Mouse (Mus musculus) R1 (cell line): Measurements from ENCODE around the gene Magi1.

Experiments used
- DNase-seq: peaks from one replicate; pipeline ENCODE4 v3.0.0-alpha.2; 2018; ENCODE audit warnings: low read depth, low spot score

Magi1 gene

DNA sequence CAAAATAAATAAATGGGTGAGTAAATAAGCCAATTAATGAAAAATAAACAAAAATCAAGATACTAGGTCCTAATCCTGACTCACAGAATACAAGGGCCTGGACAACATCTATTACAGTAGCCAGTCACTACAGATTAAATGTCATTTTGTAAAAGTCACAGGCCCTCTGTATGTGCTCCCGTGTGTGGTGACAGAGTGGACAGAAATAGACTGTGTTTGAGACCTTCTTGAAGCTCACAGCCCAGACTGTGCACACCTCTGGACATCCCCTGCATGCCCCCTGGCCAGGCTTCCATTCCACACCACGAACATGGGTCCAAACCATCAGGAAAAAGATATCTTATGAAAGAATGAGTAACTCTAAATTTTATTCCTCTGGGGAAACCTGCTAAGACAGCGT, 300.2 kb downstream of the Magi1 start:
- no peak for DNase-seq

DNA sequence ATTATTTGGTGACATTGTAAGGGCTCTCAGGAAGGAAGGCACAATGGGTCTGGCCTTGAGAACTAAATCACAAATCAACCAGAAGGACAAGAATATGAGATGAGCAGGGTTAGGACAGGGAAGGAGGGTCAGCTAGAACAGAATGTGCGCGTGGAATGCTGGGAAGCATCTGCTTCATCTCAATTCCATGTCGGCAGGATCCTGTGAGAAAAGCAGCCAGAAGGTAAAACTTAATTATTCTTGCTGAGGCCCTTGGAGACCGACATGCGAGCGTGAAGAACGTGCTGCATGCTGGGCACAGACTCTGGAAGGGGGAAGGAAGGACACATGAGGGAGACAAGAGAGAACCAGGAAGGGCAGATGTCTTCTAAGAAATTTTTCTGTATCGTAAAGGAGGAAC, 302.5 kb downstream of the Magi1 start:
- DNase-seq = no peak

DNA sequence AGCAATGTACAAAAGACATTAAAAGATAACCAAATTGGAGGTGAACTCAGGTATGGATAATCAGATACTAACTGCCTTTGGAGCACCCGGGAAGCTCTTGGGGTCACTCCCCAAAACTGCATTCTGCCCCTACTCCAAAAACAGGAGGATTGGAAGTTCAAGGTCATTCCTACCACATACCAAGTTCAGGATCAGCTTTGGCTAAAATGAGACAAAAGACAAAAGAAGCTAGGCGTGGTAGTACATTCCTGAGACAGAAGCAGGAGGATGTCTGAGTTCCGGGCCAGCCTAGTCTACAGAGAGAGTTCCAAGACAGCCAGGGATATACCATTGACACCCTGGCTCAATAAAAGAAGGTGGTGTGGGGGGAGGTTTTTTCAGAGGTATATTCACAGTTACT, 304.5 kb downstream of the Magi1 start:
- DNase-seq = peak; percentile 98

DNA sequence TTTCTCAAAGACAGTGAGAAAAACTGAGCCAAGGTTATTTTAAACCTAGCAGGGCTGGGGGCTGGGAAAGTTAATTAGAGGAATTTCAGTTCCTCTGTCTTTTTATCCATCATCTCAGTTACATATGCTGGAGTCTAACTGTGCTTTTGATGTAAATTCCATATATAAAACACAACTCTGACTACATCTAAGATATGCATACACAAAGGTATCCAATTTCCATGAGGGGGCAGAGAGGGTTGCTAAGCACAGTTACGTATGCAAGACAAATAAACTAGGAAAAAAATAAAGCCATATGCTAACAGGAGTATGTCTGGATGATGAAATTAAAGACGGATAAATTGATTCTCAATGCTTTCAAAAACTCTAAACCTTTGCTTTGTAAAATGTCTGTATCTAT, 315.0 kb downstream of the Magi1 start:
- no peak for DNase-seq

GRCm38 (mm10) chr6:93962757-93963336, 320.9 kb downstream of the Magi1 start:
- no peak for DNase-seq

- DNase-seq = no peak
These were observed 321.9 kb downstream of the Magi1 start for GRCm38 (mm10) chr6:93961782-93962181.

GRCm38 (mm10) chr6:93957172-93957571, 326.5 kb downstream of the Magi1 start:
- no peak for DNase-seq

DNA sequence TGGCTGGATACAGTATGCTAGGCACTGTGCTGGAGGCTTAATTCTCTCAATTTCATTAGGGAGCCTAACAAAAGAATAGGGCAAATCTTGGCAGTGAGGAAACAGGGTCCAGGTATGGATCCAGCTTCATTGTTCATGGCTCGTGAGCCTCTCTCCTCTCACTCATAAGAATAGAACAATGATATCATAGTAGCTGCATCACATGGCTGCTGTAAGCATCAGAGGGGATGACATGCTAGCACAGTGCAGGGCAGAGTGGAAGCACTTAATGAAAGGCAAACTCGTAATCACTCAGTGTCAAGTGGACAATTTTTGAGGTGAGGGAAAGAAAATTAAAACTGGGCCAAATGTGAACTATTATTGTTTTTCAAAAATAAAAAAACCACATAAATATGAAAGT, 337.1 kb downstream of the Magi1 start:
- DNase-seq = no peak

DNA sequence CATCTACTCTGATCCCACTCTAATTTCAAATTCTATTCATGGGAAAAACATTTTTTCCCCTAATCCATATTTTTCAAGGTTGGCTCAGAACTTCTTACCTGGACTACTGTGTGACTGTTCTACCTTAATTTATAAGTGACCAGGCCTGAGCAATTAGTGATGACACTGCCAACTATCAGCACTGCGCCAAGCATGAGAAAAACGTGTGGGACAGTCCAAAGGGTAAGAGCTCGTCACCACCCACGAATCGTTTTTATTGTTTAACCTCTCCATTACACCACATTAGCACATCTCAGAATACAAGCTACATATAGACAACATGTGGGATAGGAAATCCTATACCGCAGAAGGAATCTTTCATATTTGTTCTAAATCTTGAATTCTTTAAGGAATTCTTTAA, 347.4 kb downstream of the Magi1 start:
- DNase-seq = no peak

GRCm38 (mm10) chr6:93935793-93936192, 347.9 kb downstream of the Magi1 start:
- no peak for DNase-seq

DNA sequence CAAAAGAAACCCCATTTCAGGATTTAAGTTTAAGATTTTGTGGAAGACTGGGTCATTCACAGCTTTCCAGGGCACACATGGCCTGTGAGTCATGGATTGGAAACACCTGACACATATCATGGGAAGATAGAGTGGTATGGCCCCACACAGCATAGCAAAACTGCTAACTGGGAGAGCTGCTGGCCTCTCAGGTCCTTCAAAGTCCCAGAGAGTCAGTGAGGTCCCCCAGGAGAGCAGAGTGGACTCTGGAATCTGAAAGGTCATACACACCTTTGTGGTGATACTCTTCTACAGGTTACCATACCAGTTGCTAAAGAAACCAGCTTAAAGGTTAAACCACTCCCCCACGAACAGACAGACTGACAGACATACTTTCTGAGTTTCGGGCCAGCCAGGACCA, 349.0 kb downstream of the Magi1 start:
- no peak for DNase-seq

- no peak for DNase-seq
These were observed 359.1 kb downstream of the Magi1 start for GRCm38 (mm10) chr6:93924568-93924967.

GRCm38 (mm10) chr6:93923972-93924371, 359.7 kb downstream of the Magi1 start:
- no peak for DNase-seq

- DNase-seq = peak; percentile 86
These were observed 360.4 kb downstream of the Magi1 start for GRCm38 (mm10) chr6:93923351-93923750.

GRCm38 (mm10) chr6:93922931-93923330, 360.8 kb downstream of the Magi1 start:
- peak; percentile 72 for DNase-seq

GRCm38 (mm10) chr6:93913226-93913861, 370.4 kb downstream of the Magi1 start:
- peak; percentile 96 for DNase-seq

DNA sequence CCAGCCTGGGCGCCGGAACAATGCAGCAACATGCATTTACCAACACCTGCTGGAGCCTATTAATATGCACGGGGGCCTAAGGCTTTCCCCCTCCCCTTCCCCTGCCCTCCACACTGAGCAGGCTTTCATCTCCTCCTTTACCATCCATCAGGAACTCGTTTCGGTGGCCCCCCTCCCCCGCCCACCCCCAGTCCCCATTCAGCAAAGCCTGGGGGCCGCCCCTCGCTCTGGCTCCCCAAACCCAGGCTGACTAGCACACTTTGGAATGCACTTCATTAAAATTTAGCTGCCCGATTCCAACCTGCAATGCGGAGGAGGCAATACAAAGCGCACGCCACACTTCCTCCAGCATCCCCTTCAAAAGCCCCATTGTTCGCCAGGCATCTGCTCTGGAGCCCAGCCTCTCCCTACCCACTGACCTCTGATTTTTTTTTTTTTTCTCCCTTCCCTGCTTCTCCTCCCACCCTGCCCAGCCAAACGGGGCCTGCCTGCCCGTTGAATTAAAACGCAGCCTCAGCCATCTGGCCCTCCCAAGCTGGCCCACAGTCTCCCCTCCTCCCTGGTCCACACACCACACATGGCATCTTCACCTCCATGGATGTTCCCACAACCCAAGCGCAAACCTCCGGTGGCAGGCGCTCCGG, 371.0 kb downstream of the Magi1 start:
- peak; percentile 97 for DNase-seq

DNA sequence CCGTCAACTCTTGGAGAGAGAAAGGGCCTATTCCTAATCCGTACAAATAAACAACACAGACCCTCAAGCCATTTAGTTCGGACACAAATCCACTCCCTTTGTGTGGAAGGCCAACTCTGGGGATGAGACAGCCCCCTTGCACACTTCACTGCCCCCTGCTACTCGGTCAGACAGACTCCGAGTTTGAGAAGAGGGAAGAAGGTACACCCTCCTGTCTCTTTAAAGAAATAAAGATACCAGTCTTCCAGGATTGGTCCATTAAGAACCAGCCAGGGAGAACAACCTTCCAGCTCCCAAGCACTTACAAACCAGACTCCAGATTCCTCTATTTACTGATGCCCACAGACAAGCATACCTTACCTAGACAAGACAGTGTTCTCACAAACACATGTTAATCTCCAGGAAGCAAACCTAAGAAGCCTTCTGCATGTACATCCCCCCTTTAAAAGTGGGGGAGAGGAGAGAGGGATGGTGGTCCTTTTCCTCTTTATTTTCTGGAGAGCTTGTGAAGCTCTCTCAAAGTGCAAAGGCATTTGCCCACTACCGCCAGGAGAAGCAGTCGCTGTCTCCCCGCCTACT, 371.6 kb downstream of the Magi1 start:
- DNase-seq = no peak

DNA sequence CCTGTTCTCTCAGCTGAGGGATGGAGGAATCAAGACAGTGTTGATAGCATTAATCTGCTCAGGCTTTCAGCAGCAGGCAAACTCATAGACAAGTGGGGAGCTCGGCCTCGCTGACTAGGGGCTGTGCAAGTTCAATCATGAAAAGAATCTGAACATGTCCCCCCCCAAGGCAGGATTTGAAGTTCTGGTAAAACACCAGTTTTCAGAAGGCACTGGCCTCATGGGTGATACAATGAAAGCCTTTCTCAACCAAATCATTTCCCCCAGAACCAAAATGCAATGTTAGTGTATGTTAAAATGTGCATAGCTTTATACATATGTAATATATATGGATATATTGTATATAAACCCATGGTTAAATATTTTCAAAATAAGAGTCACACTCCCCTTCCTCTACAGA, 372.3 kb downstream of the Magi1 start:
- DNase-seq = no peak

GRCm38 (mm10) chr6:93909976-93910375, 373.7 kb downstream of the Magi1 start:
- DNase-seq = no peak

DNA sequence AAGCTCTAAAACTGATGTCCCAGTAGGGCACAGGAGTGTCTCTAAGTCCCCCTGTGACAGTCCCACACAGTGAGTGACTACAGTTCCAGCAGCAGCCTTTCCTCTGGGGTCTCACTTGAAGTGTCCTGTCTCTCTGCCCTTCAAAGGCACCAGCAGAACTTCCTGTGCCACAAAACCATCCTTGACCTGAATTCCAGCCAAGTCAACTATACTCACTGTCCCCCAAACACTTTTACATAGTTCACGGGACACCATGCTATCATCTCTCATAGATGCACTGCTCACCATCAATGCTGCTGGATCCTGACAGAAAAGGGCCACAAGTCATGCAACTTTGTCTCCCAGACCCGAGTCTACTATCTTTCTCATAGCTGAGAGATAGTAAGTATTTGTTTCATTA, 378.7 kb downstream of the Magi1 start:
- DNase-seq = no peak

GRCm38 (mm10) chr6:93902239-93902638, 381.5 kb downstream of the Magi1 start:
- no peak for DNase-seq

DNA sequence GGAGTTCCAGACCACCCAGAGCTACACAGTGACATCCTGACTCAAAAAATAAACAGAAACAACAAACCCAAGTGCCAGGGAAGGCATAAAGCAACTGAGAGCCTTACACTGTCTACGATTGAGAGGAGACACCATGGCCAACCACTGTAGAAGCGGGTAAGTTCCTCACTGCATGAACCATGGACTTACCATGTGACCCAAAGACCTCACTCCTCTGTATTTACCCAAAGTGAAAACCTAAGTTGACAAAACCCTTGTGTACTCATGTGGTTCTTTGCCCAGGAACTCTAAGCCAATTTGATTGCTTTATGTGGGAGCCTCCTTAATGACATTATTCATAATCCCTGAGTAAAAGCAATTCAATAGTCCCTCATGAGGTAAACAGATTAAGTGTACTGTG, 382.3 kb downstream of the Magi1 start:
- no peak for DNase-seq
